Mouse (Mus musculus): ENCODE data around the gene Pcsk2. TPM values are rescaled to one million over a fixed set of nuclear protein-coding genes. Genes with fewer than 3 reads are reported as not detected.
A peak's percentile ranks its signal among the peaks of the same experiment; 100 is the strongest.

The Pcsk2 gene
- polyA plus RNA-seq, 1 experiment from 2014 or later = 2.8 TPM

DNA sequence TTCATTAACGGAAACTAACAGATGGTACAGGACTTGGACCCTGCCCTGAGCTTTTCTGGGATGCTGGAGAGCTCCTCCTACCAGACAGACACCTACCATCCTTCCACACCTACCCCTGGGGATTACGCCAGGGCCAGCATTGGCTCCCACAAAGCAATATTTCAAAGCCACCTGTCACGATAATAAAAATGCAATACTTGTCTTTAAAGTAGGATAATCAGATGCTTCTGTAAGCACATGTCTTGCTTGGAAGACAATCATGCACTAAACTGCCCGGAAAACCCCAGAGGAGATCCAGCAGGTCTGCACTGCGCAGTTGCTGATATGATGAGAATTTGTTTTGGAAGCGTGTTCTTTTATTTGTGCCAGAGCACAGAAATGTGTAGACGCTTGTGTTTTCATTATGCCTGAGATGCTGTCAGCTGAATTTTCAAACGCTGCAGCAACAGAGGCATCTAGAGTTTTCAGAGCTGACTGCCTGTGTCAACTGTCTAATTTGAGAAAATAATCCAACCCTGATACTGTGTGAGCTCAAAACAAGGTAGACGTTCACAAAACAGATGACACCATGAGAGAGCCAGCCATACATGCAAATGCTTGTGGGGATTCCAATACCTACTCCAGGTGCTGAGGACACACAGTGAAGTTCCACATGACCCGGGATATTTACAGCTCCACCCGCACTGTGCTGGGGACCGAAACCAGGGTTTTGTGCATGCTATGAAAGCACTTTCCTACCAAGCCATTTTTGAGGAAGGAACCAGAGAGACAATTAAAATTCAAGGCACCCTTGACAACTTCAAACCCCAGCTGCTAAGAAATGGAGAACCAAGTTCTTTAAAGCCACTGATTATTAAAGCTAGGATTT is 305.6 kb downstream of the Pcsk2 start:
- Histone ChIP-seq H3K27ac (ENCODE audit: low read length) (peak overlapping the region; percentile 49; the same call in 1 of the 2 replicates), H3K4me3 (replicated peaks; ENCODE audit: low read length) (no peak overlapping the region), H3K36me3 (ENCODE audit: control insufficient read depth, insufficient read depth, low read length) (no peaks in the 10 kb centered on the region), H3K9me3 (replicated peaks; ENCODE audit: control insufficient read depth, low read length) (no peaks in the 10 kb centered on the region), H3K27me3 (ENCODE audit: control insufficient read depth, insufficient read depth, low read length) (no peaks in the 10 kb centered on the region), H3K9ac (ENCODE audit: low read length) (no peak overlapping the region), H3K4me2 (ENCODE audit: low read depth, low read length) (no peak overlapping the region), H3K4me1 (ENCODE audit: control insufficient read depth, insufficient read depth, low read length) (peaks cover 24% of the 10 kb centered on the region; the same call in 1 of the 2 replicates)
- ATAC-seq (ENCODE audit: insufficient read depth, low FRiP score) = no peak
- WGBS = 75% methylated on average over 12 of the region's 12 CpGs

DNA sequence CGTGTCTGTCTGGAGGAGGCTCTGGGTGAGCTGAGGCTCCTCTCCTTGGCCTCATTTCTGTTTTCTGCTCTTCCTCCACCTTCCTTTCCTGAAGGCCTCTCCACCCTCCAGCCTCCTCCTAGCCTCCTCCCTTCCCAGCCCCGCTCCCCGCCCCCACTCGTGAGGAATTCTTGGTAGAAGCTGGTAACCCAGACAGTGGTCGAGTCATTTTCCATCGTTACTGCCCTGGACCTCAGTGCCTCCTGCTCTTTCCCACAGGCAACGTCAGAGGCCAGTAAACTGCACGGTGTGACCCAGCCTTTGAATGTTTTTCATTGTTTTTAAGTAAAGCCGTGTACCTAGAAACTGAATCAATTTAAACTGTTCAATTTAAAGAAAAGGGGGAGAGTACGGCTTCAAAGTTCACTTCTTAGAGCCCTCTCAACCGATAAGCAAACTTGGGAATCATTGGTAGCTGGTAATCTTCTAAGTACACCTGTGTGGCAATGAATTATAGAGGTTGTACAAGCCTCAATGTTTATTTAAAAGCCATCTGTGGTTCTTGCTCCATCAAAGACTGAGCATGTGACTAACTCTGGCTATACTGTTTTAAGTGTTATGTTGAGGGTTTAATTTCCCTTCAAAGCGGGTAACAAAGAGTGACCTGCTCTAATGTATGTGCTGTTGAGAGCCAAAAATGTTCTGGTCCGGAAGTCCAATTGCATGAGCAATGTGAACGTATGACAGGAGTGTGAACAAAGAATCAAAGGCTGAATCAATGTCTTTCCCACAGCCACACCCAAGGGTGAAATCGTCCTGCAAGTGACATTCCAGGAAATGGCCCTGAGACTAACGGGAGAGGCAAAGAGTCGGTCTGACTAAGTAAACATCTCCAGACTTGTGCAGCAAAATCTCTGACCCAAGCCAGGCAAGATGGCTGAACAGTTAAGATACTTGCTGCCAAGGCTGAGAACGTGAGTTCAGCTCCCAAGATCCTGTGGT is 306.6 kb downstream of the Pcsk2 start:
- no peak overlapping the region for H3K4me3 ChIP-seq (replicated peaks; ENCODE audit: low read length)
- no peaks in the 10 kb centered on the region for H3K36me3 ChIP-seq (ENCODE audit: control insufficient read depth, insufficient read depth, low read length)
- 29% methylated on average over 18 of the region's 18 CpGs for WGBS
- peak; percentile 51; the same call in 1 of the 2 replicates for ATAC-seq (ENCODE audit: insufficient read depth, low FRiP score)
- H3K4me1 ChIP-seq (ENCODE audit: control insufficient read depth, insufficient read depth, low read length) = peaks cover 17% of the 10 kb centered on the region; the same call in 1 of the 2 replicates
- H3K27ac ChIP-seq (ENCODE audit: low read length) = peak overlapping the region; percentile 49
- H3K27me3 ChIP-seq (ENCODE audit: control insufficient read depth, insufficient read depth, low read length) = no peaks in the 10 kb centered on the region
- H3K9ac ChIP-seq (ENCODE audit: low read length) = no peak overlapping the region
- peak overlapping the region; percentile 13; the same call in 1 of the 2 replicates for H3K4me2 ChIP-seq (ENCODE audit: low read depth, low read length)
- H3K9me3 ChIP-seq (replicated peaks; ENCODE audit: control insufficient read depth, low read length) = no peaks in the 10 kb centered on the region

DNA sequence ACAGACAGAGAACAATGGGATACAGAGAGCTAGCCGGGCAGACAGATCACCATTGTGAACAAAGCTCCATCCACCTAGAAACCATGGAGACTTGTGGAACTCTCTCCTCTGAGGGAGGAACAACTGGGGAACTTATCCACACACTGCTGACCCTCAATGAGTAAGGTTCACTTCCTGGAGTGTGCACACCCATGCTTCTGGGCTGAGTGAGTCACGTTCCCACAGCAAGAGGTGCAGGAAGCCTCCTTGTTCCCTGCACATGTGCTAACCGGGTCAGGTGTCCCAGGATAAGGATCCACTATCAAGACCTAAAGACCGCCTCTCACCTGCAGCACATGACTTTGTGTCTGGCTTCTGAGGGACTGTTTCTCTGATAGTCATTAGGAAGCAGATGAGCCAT is 307.5 kb downstream of the Pcsk2 start:
- Histone ChIP-seq H3K4me2 (ENCODE audit: low read depth, low read length) (no peak overlapping the region), H3K4me3 (replicated peaks; ENCODE audit: low read length) (no peak overlapping the region), H3K27me3 (ENCODE audit: control insufficient read depth, insufficient read depth, low read length) (no peaks in the 10 kb centered on the region), H3K36me3 (ENCODE audit: control insufficient read depth, insufficient read depth, low read length) (no peaks in the 10 kb centered on the region), H3K9me3 (replicated peaks; ENCODE audit: control insufficient read depth, low read length) (no peaks in the 10 kb centered on the region), H3K9ac (ENCODE audit: low read length) (no peak overlapping the region), H3K4me1 (ENCODE audit: control insufficient read depth, insufficient read depth, low read length) (peaks cover 17% of the 10 kb centered on the region; the same call in 1 of the 2 replicates), H3K27ac (ENCODE audit: low read length) (peak overlapping the region; percentile 28)
- ATAC-seq (ENCODE audit: insufficient read depth, low FRiP score) = peak; percentile 88
- 65% methylated on average over 4 of the region's 4 CpGs for WGBS

DNA sequence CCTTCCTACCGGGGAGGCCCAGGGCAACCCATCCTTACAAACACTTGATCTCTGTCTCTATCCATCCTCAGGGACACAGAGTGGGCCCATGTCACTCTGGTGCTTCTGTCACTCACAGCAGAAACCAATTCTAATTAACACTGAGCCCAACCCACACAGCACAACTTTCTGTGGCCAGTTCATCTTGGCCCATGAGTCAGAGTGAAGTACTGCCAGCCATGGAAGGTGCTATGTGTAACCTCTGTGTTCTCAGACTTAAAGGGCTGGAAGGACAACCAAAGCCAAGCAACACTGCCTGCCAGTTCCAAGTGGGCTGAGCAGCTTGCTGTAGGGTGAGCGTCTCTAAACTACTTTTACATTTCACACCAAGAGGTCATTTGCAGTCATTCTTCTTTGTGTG is 313.2 kb downstream of the Pcsk2 start:
- no peak for ATAC-seq (ENCODE audit: insufficient read depth, low FRiP score)
- no peaks in the 10 kb centered on the region for H3K36me3 ChIP-seq (ENCODE audit: control insufficient read depth, insufficient read depth, low read length)
- WGBS = 79% methylated on average over 2 of the region's 2 CpGs
- H3K4me1 ChIP-seq (ENCODE audit: control insufficient read depth, insufficient read depth, low read length) = no peaks in the 10 kb centered on the region
- no peaks in the 10 kb centered on the region for H3K9me3 ChIP-seq (replicated peaks; ENCODE audit: control insufficient read depth, low read length)
- no peaks in the 10 kb centered on the region for H3K27me3 ChIP-seq (ENCODE audit: control insufficient read depth, insufficient read depth, low read length)
- H3K27ac ChIP-seq (ENCODE audit: low read length) = no peak overlapping the region
- no peak overlapping the region for H3K4me2 ChIP-seq (ENCODE audit: low read depth, low read length)
- H3K4me3 ChIP-seq (replicated peaks; ENCODE audit: low read length) = no peak overlapping the region
- H3K9ac ChIP-seq (ENCODE audit: low read length) = no peak overlapping the region

DNA sequence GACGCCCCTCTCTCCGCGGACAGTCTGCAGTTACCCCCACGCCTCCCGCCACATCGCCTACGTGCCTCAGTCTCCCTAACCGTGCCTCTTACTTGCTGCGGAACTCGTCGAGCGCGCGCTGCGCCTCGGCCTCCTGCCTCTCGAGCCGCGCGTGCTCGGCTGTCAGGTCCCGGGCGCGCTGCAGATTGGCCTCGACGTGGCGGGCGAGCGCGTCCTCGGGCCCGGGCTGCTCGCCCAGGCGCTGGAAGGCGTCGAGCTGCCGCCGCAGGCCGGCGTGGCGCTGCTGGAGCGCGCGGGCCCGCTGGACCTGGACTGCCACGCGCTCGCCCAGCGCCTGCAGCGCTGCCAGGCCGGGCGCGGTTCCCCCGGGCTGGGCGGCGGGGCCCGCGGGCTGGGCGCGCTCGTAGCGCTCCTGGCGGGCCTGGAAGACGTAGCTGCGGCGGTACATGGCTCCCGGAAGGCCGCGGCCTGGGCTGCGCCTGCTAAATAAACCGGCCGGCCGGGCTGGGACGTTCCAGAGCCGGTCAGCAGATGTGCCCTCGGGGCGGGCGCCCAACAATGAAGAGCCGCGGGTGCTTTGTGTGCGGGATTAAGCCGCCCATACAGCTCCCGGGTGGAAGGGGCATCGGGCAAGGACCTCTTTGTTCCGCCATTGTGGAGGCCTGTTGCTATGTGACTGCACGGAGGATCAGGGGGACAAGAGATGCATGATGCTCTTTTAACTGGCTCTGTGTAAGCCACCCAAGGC is 316.7 kb downstream of the Pcsk2 start, which contains the start of gene Bfsp1:
Gene Bfsp1 (minus strand): TSS at position 690 of the 748 bp plus-strand sequence.
- H3K4me2 ChIP-seq (ENCODE audit: low read depth, low read length) = peak within 1 kb of the TSS; percentile 83
- no peaks in the 10 kb centered on the region for H3K27me3 ChIP-seq (ENCODE audit: control insufficient read depth, insufficient read depth, low read length)
- H3K4me1 ChIP-seq (ENCODE audit: control insufficient read depth, insufficient read depth, low read length) = no peaks in the 10 kb centered on the region
- peak within 1 kb of the TSS; percentile 88 for H3K9ac ChIP-seq (ENCODE audit: low read length)
- 4% methylated on average over 86 of the region's 86 CpGs for WGBS
- H3K27ac ChIP-seq (ENCODE audit: low read length) = peak within 1 kb of the TSS; percentile 27; the same call in 1 of the 2 replicates
- H3K36me3 ChIP-seq (ENCODE audit: control insufficient read depth, insufficient read depth, low read length) = no peaks in the 10 kb centered on the region
- H3K4me3 ChIP-seq (replicated peaks; ENCODE audit: low read length) = peak within 1 kb of the TSS; percentile 51
- peak; percentile 84 for ATAC-seq (ENCODE audit: insufficient read depth, low FRiP score)
- no peaks in the 10 kb centered on the region for H3K9me3 ChIP-seq (replicated peaks; ENCODE audit: control insufficient read depth, low read length)

DNA sequence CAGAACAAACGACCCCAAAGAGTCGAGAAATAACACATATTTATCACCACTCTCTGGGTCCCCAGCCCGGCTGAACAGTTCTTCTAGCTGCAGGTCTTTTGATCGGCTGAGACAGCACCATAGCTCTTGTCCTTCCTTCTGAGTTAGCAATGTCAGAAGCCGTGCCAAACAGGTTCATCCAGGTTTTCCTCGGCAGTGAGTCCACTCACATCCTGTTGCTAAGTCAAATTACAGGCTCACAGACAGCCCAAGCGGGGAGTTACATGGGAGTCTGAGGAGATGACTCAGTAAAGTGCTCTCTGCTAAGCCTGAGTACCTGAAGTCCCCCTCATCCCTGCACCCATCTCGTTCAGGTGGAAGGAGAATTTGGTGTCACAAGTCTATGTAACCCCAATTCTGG is 318.6 kb downstream of the Pcsk2 start:
- no peak overlapping the region for H3K27ac ChIP-seq (ENCODE audit: low read length)
- H3K9ac ChIP-seq (ENCODE audit: low read length) = no peak overlapping the region
- ATAC-seq (ENCODE audit: insufficient read depth, low FRiP score) = no peak

More for the DNA sequence above, 318.6 kb downstream of the Pcsk2 start:
- Histone ChIP-seq H3K36me3 (ENCODE audit: control insufficient read depth, insufficient read depth, low read length) (no peaks in the 10 kb centered on the region), H3K4me2 (ENCODE audit: low read depth, low read length) (no peak overlapping the region), H3K4me3 (replicated peaks; ENCODE audit: low read length) (no peak overlapping the region), H3K9me3 (replicated peaks; ENCODE audit: control insufficient read depth, low read length) (no peaks in the 10 kb centered on the region), H3K4me1 (ENCODE audit: control insufficient read depth, insufficient read depth, low read length) (no peaks in the 10 kb centered on the region), H3K27me3 (ENCODE audit: control insufficient read depth, insufficient read depth, low read length) (no peaks in the 10 kb centered on the region)
- WGBS = 37% methylated on average over 8 of the region's 8 CpGs
